Mouse (Mus musculus) spleen, postnatal 36 days (tissue): ENCODE measurements around the gene Cebpb.

Source experiments
- DNase-seq, 2 experiments: peaks; one replicate each; pipeline ENCODE4 v3.0.0; 2022; ENCODE audit warnings: low spot score in 2 of 2, mixed read lengths in 1 of 2

Gene Cebpb

GRCm38 (mm10) chr2:167665972-167666713, 22.6 kb upstream of the Cebpb start:
- DNase-seq, result no peak

GRCm38 (mm10) chr2:167668426-167668825, 20.3 kb upstream of the Cebpb start:
- no peak for DNase-seq

DNA sequence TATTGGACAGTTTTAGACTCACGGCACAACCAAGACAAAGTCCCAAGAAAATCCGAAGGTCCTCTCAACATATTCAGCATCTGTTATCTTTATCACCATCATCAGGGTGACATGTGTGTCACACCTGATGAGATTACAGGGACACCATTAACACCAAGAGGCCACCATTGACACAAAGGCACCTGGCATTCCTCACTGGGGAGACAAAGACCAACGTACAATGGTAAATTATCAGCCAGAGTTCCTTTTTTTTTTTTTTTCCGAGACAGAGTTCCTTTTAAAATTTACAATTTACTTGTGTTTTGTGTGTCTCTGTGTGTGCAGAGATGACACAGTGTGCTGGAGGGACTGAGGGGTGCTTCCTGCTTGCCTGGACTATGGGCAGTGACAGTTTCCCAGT, 19.3 kb upstream of the Cebpb start:
- no peak for DNase-seq

DNA sequence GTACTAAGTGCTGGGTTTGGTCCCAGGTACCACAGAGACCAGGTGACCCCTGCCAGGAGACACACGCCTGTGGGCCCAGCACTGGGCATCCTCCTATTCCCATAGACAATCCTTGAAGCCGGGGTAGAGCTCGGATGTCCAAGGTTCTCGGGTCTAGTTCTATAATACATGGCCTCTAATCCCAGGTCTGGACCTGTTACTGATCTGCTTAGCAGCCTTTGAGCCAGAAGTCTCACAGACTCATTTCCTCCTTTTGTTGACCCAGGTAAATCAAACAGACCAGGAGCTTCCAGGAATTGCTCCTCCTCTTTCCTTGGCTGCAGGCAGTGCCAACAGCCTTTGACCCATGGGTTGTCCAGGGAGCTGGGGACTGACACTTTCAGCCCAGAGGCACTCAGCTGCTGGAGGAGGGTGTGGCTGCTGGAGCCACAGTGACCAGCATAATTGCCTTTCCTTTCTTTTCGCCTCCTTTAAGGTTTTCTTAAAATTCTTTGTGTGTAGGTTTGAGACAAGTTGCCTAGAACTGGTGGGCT, 17.5 kb upstream of the Cebpb start:
- DNase-seq, result no peak

GRCm38 (mm10) chr2:167672212-167672685, 16.5 kb upstream of the Cebpb start:
- peak; percentile 74 to 75 for DNase-seq

GRCm38 (mm10) chr2:167675120-167675909, 13.4 kb upstream of the Cebpb start:
- DNase-seq, result peak in 1 of 2 experiments; percentile 49

GRCm38 (mm10) chr2:167678600-167678999, 10.1 kb upstream of the Cebpb start:
- no peak for DNase-seq

GRCm38 (mm10) chr2:167679902-167680430, 8.7 kb upstream of the Cebpb start:
- DNase-seq, result peak; percentile 78 to 86

DNA sequence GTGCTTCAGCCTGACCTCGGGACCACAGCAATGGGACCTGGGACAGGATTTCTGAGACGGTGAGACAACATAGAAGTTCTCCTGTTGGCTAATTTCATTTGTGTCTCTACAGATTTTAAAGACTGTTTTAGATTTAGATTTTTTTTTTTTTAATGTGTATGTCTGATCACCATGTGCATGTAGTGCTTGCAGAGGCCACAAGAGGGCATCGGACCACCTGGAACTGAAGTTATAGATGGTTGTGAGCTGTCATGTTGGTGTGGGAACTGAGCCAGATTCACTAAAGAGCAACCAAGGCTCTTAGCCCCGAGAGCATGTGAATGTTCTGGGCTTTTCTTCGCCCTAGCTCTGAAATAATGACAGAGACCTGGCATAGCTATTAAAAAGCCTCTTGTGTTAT, 8.1 kb upstream of the Cebpb start:
- peak; percentile 49 to 62 for DNase-seq

- no peak for DNase-seq
Measured at GRCm38 (mm10) chr2:167683721-167684120, 5.0 kb upstream of the Cebpb start.

GRCm38 (mm10) chr2:167685137-167685536, 3.6 kb upstream of the Cebpb start:
- peak; percentile 86 to 92 for DNase-seq

GRCm38 (mm10) chr2:167685865-167686264, 2.9 kb upstream of the Cebpb start:
- DNase-seq, result no peak

DNA sequence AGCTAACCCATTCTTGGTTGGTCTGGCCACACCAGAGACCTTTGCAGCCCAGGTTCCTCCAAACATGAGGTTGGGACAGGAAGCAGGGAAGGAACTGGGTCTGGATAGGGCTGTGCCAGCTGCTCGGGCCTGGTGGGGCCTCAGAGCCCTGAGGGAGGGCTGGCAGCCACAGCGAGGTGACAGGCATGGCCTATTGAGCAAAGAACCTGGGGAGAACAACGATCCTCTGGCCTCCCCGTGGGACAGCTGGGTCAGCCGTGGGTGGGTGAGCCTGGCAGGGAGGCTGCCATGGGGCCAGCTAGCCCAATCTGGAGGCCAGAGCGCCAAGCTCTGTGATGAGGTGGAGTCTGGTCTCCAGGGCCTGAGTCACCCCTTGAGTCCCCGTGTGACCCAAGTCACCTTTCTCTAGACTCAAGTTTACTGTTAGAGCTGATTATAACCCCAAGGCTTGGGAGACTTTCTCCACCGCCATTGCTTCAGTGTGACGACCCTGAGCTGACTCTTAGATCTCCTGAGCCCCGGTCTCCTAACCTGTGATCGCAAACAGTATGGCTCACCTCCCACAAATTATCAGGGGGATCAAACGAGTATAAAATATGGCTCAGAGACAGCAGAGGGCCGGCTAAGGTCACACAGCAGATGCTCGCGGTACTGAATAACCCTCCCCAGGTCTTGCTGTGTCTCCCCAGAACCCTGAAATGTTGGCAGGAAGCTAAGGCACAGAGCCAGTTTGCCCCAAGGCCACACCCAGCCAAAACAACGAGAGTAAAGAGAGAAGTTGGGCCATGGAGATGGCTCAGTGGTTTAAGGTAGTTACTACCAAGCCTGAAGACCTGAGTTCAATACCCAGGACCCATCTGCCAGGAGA, 2.1 kb upstream of the Cebpb start:
- no peak for DNase-seq

- DNase-seq, result no peak
Measured at GRCm38 (mm10) chr2:167687250-167687586, 1.5 kb upstream of the Cebpb start.

DNA sequence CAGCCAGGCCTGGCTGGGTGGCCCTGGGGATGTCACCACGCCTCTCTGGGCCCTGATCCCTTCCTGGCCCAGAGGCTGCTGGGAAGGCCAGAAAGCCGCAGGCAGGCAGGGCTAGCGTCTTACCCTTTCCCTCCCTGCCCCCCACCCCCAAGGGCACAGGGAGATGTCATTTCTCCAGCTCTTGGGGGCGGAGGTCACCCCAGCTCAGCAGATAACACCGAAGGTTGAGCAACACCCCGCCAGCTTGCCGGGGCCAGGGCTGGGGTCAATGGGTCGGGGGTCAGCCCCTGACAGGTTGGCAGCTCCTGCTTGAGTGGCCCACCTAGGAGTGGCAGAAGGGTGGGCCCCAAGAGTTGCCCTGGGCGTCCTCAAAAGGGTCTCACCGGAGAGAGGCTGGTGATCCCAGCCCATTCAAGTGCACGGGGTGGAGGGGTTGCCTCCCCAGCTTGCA, 1.0 kb upstream of the Cebpb start:
- no peak for DNase-seq

DNA sequence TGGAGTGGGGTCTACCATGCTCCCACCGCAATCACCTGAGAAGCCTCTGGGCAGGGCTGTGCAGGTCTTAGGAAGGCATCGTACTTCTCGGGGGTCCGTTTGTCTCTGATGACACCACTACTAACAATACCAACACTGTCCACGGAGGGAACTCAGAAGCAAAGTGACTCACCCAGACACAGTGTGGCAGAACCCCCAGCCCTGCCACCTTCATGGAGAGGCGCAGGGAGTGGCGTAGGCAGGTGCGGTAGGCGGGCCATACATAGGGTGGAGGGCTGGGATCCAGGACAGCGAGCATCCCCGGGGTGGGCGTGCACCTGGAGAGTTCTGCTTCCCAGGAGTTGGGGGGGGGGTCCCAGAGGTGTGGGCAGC, 603 bp upstream of the Cebpb start:
- DNase-seq, result no peak

DNA sequence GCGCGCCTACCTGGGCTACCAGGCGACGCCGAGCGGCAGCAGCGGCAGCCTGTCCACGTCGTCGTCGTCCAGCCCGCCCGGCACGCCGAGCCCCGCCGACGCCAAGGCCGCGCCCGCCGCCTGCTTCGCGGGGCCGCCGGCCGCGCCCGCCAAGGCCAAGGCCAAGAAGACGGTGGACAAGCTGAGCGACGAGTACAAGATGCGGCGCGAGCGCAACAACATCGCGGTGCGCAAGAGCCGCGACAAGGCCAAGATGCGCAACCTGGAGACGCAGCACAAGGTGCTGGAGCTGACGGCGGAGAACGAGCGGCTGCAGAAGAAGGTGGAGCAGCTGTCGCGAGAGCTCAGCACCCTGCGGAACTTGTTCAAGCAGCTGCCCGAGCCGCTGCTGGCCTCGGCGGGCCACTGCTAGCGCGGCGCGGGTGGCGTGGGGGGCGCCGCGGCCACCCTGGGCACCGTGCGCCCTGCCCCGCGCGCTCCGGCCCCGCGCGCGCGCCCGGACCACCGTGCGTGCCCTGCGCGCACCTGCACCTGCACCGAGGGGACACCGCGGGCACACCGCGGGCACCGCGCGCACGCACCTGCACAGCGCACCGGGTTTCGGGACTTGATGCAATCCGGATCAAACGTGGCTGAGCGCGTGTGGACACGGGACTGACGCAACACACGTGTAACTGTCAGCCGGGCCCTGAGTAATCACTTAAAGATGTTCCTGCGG, 945 bp downstream of the Cebpb start, which contains the start of gene Tmem189:
Gene Tmem189 (minus strand): TSS at position 322 of the 718 bp plus-strand sequence.
- peak; percentile 50 to 58 for DNase-seq

DNA sequence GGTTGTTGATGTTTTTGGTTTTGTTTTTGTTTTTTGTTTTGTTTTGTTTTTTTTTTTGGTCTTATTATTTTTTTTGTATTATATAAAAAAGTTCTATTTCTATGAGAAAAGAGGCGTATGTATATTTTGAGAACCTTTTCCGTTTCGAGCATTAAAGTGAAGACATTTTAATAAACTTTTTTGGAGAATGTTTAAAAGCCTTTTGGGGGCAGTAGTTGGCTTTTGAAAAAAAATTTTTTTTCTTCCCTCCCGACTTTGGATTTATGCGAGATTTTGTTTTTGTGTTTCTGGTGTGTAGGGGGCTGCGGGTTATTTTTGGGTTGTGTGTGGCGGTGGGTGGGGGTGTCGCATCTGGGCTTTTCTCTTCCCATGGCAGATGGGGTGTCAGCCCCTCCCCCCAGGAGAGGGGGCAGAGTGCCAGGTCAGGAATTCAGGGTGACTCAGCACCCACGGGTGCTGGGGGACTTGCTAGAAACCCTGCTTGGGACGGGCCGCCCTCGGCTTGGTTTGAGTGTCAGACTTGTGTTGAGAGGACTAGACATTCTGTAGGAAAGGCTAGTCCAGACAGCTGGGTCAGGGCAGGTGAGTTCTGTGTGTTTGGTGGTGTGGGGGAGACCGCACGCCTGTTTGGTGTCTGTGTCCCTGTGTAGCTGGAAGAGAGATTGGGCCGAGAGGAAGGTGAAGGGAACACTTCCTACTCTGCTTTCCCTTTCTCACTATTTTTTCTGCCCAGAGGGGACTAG, 1.7 kb downstream of the Cebpb start:
- DNase-seq, result no peak

DNA sequence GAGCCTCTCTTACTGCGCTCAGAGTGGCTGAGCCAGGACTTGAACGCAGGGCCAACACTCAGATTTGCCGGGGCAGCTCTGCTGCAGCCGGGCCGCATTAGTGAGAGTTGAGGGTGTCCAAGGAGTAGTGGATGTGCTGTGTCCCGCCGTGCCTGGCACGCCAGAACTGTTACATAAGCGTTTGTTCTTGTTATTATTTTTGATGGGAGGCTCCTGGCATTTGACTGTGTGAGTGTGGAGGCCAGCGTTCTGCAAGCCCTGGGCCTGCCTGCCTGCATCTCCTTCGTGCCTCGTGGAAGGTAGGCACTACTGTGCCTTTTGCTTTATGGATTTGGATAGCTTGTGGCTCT, 2.2 kb downstream of the Cebpb start:
- DNase-seq, result no peak

- DNase-seq, result no peak
Measured at GRCm38 (mm10) chr2:167691410-167691809, 2.7 kb downstream of the Cebpb start.
